Comparison of ENCODE assay signal across 24 mouse cellular contexts in the genomic region with DNA sequence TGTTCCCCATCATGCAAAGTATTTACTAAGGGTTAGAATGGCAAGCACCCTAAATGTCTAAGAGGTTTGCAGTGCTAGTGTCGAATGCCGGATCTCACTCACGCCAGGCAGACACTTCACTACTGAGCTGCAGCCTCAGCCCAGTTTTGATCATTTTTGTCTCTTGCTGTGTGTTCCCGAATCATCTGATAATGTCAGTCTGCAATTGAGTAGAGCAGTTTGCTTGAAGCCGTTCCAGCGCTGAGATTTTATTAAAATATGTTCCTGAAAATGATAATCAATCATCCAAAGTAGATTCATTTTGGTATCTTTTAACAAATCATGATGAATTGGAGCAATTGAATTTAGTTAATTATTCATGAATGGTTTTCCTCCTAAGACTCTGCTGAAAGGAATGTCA. TPM values are rescaled to one million over a fixed set of nuclear protein-coding genes. Genes with fewer than 3 reads are reported as not detected.
A peak's percentile ranks its signal among the peaks of the same experiment; 100 is the strongest.
DNase-seq lines count a peak whose midpoint lies in the region; ATAC-seq and TF ChIP-seq lines count a peak whose summit lies in the region.
"Had no signal": no experiment of that assay in that cellular context is flagged by ENCODE, and none has a peak within 500 bp of the region (broad histone marks: within the 10 kb centered on the region; RNA-seq: fewer than 3 reads in every experiment).

No protein-coding gene starts in this region.

- H3K4me1 ChIP-seq in hindbrain, embryonic 14.5 days (replicated peaks; ENCODE audit: control insufficient read depth, insufficient read depth, low read length), result no peaks in the 10 kb centered on the region
- H3K4me1 ChIP-seq in hindbrain, embryonic 13.5 days (replicated peaks), result peaks cover 3% of the 10 kb centered on the region; the same call in 1 of the 2 replicates
- no peaks in the 10 kb centered on the region for H3K4me1 ChIP-seq in forebrain, postnatal 0 days (ENCODE audit: insufficient read depth)

- no peaks in the 10 kb centered on the region for H3K27me3 ChIP-seq in hindbrain, embryonic 14.5 days (ENCODE audit: control insufficient read depth, insufficient read depth, low read length)
- H3K27me3 ChIP-seq in hindbrain, embryonic 13.5 days, result no peaks in the 10 kb centered on the region
- no peaks in the 10 kb centered on the region for H3K27me3 ChIP-seq in forebrain, postnatal 0 days (ENCODE audit: insufficient read depth, low read length)
- H3K27me3 ChIP-seq: CH12.LX, Patski had no signal

- ATAC-seq in hindbrain, embryonic 14.5 days (ENCODE audit: low FRiP score), result no peak
- no peak for ATAC-seq in hindbrain, embryonic 13.5 days (ENCODE audit: low FRiP score)
- no peak for ATAC-seq in forebrain, postnatal 0 days
- ATAC-seq: activated CD4-positive, CD25-positive, alpha-beta regulatory T cell, adult 4 months; CD4-positive, CD25-positive, alpha-beta regulatory T cell, adult 4 months; Patski had no signal

- TF ChIP-seq POLR2A in brain, embryonic 14.5 days (IDR thresholded peaks at IDR 0.05; ENCODE audit: borderline replicate concordance, extremely low read depth, insufficient read depth, insufficient read length, poor library complexity, severe bottlenecking), result no peak

- no peak for TF ChIP-seq CTCF in layer of hippocampus, adult 2 months (conservative IDR thresholded peaks at IDR 0.05)
- TF ChIP-seq CTCF in brain, embryonic 14.5 days (IDR thresholded peaks at IDR 0.05; ENCODE audit: borderline replicate concordance, extremely low read depth, insufficient read depth, insufficient read length), result no peak
- no peak for TF ChIP-seq CTCF in forebrain, postnatal 0 days (IDR thresholded peaks at IDR 0.05; ENCODE audit: low read depth)

- H3K9ac ChIP-seq in hindbrain, embryonic 14.5 days, result no peak overlapping the region
- H3K9ac ChIP-seq in hindbrain, embryonic 13.5 days, result no peak overlapping the region
- no peak overlapping the region for H3K9ac ChIP-seq in forebrain, postnatal 0 days

- H3K4me3 ChIP-seq in hindbrain, embryonic 14.5 days (replicated peaks; ENCODE audit: low read length), result no peak overlapping the region
- H3K4me3 ChIP-seq in hindbrain, embryonic 13.5 days, result no peak overlapping the region
- H3K4me3 ChIP-seq in layer of hippocampus, adult 2 months, result no peak overlapping the region
- no peak overlapping the region for H3K4me3 ChIP-seq in forebrain, postnatal 0 days (ENCODE audit: low read depth, low read length)

- peak; percentile 17 for DNase-seq in heart, adult 11 months
- no peak for DNase-seq in heart, postnatal 14 days
- peak; percentile 33 for DNase-seq in hindbrain, embryonic 14.5 days (ENCODE audit: low spot score)
- peak in 1 of 2 experiments; percentile 36 for DNase-seq in layer of hippocampus, adult 2 months (ENCODE audit: low spot score in 2 of 2)
- DNase-seq in layer of hippocampus, adult 8-10 months (ENCODE audit: low spot score in 2 of 2), result no peak
- DNase-seq in brain, embryonic 14.5 days (ENCODE audit: low read depth), result peak; percentile 8
- no peak for DNase-seq in forebrain, postnatal 0 days
- DNase-seq: adrenal gland, adult 2 months; adrenal gland, adult 8-10 months; adrenal gland, postnatal 10 days; adrenal gland, postnatal 14 days; adrenal gland, postnatal 25 days; adrenal gland, postnatal 36 days; B cell, adult 2 months; cerebellum, adult 11 months; cerebellum, adult 11-12 months; cerebellum, adult 18-20 months had no signal

- WGBS in hindbrain, embryonic 14.5 days, result 82% methylated on average over 6 of the region's 6 CpGs
- WGBS in hindbrain, embryonic 13.5 days, result 82% methylated on average over 6 of the region's 6 CpGs
- WGBS in forebrain, postnatal 0 days, result 72% methylated on average over 6 of the region's 6 CpGs

- intact Hi-C loops in heart, postnatal 14 days (cut with DNase I), result no loop called here

- H3K4me2 ChIP-seq in hindbrain, embryonic 14.5 days (replicated peaks), result no peak overlapping the region
- H3K4me2 ChIP-seq in hindbrain, embryonic 13.5 days, result no peak overlapping the region
- no peak overlapping the region for H3K4me2 ChIP-seq in forebrain, postnatal 0 days (ENCODE audit: low read depth)

- H3K9me3 ChIP-seq in hindbrain, embryonic 14.5 days (ENCODE audit: control insufficient read depth, low read length), result no peaks in the 10 kb centered on the region
- H3K9me3 ChIP-seq in hindbrain, embryonic 13.5 days, result no peaks in the 10 kb centered on the region
- no peaks in the 10 kb centered on the region for H3K9me3 ChIP-seq in forebrain, postnatal 0 days (ENCODE audit: low read length)
- H3K9me3 ChIP-seq: G1E had no signal

- H3K36me3 ChIP-seq in hindbrain, embryonic 14.5 days (replicated peaks; ENCODE audit: control insufficient read depth, insufficient read depth), result peaks cover 75% of the 10 kb centered on the region
- peaks cover 70% of the 10 kb centered on the region for H3K36me3 ChIP-seq in hindbrain, embryonic 13.5 days
- H3K36me3 ChIP-seq in forebrain, postnatal 0 days (ENCODE audit: insufficient read depth), result peaks cover 43% of the 10 kb centered on the region
- H3K36me3 ChIP-seq: G1E had no signal

- no peak overlapping the region for H3K27ac ChIP-seq in hindbrain, embryonic 14.5 days
- no peak overlapping the region for H3K27ac ChIP-seq in hindbrain, embryonic 13.5 days
- H3K27ac ChIP-seq in layer of hippocampus, adult 2 months, result peak overlapping the region; percentile 71
- no peak overlapping the region for H3K27ac ChIP-seq in forebrain, postnatal 0 days (ENCODE audit: low read depth, low read length)

RNA-seq across cellular contexts. Expression of a gene that starts 39.4 kb away (rescaled TPM):
- 10 to 100 TPM; 15.6 to 18.2 TPM for total RNA-seq in heart, postnatal 14 days (2021)
- polyA plus RNA-seq in hindbrain, embryonic 14.5 days (2014; fragmentation: Nextera tagmentation; extraction: Ambion mirVana), result 49.2 and 53.1 TPM in 2 replicates
- 42.8 and 52.3 TPM in 2 replicates for polyA plus RNA-seq in hindbrain, embryonic 13.5 days (2015; fragmentation: Nextera tagmentation; extraction: Ambion mirVana)
- total RNA-seq in layer of hippocampus, adult 2 months (2021), result 10 to 100 TPM; 53.8 to 62.9 TPM
- 10 to 100 TPM; 50.1 to 53.7 (median 52.7) TPM for total RNA-seq in layer of hippocampus, adult 8-10 months (2022)
- polyA plus RNA-seq in brain, embryonic 14.5 days (2012; rRNA removed), result 49.5 and 54.6 TPM in 2 replicates
- total RNA-seq in forebrain, postnatal 0 days (2014; rRNA removed), result 48.3 and 57.2 TPM in 2 replicates
- polyA plus RNA-seq in forebrain, postnatal 0 days (2015; fragmentation: Nextera tagmentation; extraction: Ambion mirVana), result 39.4 and 49.6 TPM in 2 replicates

RNA-seq across cellular contexts. Expression of a gene that starts 52.7 kb away (rescaled TPM):
- 1 to 10 TPM; 2.7 to 4.5 TPM for total RNA-seq in heart, postnatal 14 days (2021)
- 14.5 and 15.7 TPM in 2 replicates for polyA plus RNA-seq in hindbrain, embryonic 14.5 days (2014; fragmentation: Nextera tagmentation; extraction: Ambion mirVana)
- 12.2 and 12.3 TPM in 2 replicates for polyA plus RNA-seq in hindbrain, embryonic 13.5 days (2015; fragmentation: Nextera tagmentation; extraction: Ambion mirVana)
- 10 to 100 TPM; 22.9 to 23.7 TPM for total RNA-seq in layer of hippocampus, adult 2 months (2021)
- 10 to 100 TPM; 23.2 to 25.4 (median 24.1) TPM for total RNA-seq in layer of hippocampus, adult 8-10 months (2022)
- 14.7 and 16.7 TPM in 2 replicates for polyA plus RNA-seq in brain, embryonic 14.5 days (2012; rRNA removed)
- total RNA-seq in forebrain, postnatal 0 days (2014; rRNA removed), result 16.5 and 21.9 TPM in 2 replicates
- polyA plus RNA-seq in forebrain, postnatal 0 days (2015; fragmentation: Nextera tagmentation; extraction: Ambion mirVana), result 6.3 and 7.7 TPM in 2 replicates

RNA-seq across cellular contexts. Expression of a gene that starts 54.8 kb away (rescaled TPM):
- under 1 TPM in 1 of 2 experiments, not detected in 1; 0.73 TPM for total RNA-seq in heart, postnatal 14 days (2021)
- not detected in 2 replicates for polyA plus RNA-seq in hindbrain, embryonic 14.5 days (2014; fragmentation: Nextera tagmentation; extraction: Ambion mirVana)
- polyA plus RNA-seq in hindbrain, embryonic 13.5 days (2015; fragmentation: Nextera tagmentation; extraction: Ambion mirVana), result 0.19 TPM in 1 of 2 replicates, not detected in the other
- total RNA-seq in layer of hippocampus, adult 2 months (2021), result under 1 TPM; 0.39 to 0.44 TPM
- total RNA-seq in layer of hippocampus, adult 8-10 months (2022), result 1 to 10 TPM in 1 of 4 experiments, under 1 TPM in 3; 0.62 to 1.5 (median 0.85) TPM
- 0.08 and 0.11 TPM in 2 replicates for polyA plus RNA-seq in brain, embryonic 14.5 days (2012; rRNA removed)
- total RNA-seq in forebrain, postnatal 0 days (2014; rRNA removed), result 0.19 and 0.23 TPM in 2 replicates
- polyA plus RNA-seq in forebrain, postnatal 0 days (2015; fragmentation: Nextera tagmentation; extraction: Ambion mirVana), result 0.15 and 0.21 TPM in 2 replicates
- total RNA-seq: adrenal gland, postnatal 36 days had no signal
- polyA plus RNA-seq: adrenal gland, adult 2 months; C2C12; G1E; Patski had no signal

Comparison
In these comparisons a context has a peak if more than half of its experiments do, and no peak if none do; other contexts are left out.
1. DNase-seq: peak in heart, adult 11 months (single experiment), hindbrain, embryonic 14.5 days (single experiment) and brain, embryonic 14.5 days (single experiment); none in heart, postnatal 14 days (0 of 2), layer of hippocampus, adult 8-10 months (0 of 2) and forebrain, postnatal 0 days (single experiment).